Mouse (Mus musculus) G1E (cell line): ENCODE data around the gene Grik4.

Experiments
- CTCF ChIP-seq: IDR thresholded peaks from 2 replicates; pipeline ENCODE4 v1.5.1; 2012; ENCODE audit warnings: low read depth, low read length, inconsistent platforms, mixed read lengths
- GATA1 ChIP-seq: IDR thresholded peaks from 2 replicates; pipeline ENCODE4 v1.6.1; 2012; ENCODE audit warnings: borderline replicate concordance, low read length, inconsistent platforms, mixed read lengths
- GATA2 ChIP-seq: IDR thresholded peaks from 2 replicates; pipeline ENCODE4 v1.6.1; 2012; ENCODE audit warnings: low read depth, low read length, inconsistent platforms, borderline replicate concordance

DNA sequence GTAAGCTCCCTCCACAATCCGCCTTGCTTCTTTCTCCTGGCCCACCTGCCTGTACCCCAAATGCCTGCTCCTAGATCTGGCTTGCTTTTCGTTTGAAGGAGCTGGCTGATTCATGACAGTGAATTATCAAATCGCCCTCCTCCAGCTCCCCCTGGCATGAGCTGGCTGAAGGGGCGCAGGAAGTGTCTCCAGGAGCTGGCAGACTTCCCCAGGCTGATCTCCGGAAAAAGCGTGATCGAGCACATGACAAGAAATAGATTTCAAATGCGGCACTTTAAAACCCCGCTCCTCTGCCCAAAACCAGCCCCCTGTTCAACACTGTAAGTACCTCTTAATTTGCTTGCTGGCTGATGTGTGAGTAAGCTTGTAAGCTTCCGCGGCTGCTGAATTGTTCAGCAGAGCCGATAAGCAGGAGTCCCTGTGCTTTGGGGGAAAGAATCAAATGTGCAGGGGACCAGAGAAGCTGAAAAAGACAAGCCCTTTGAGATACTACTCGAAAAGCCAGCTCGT, 331.8 kb downstream of the Grik4 start:
- TF ChIP-seq CTCF (no peak), GATA2 (no peak), GATA1 (no peak)
